Mouse (Mus musculus) small intestine, adult 2 months (tissue): ENCODE results near the gene Gm27029.

Source experiments
- CTCF ChIP-seq: fragments of 200-500 bp; IDR thresholded peaks from 2 replicates; pipeline ENCODE4 v1.5.1; 2012; ENCODE audit warnings: low read depth, mild to moderate bottlenecking, control low read depth, inconsistent platforms, low read length, moderate library complexity, mixed read lengths; ENCODE audit not compliant: insufficient replicate concordance, insufficient read length; ENCODE audit errors: extremely low read depth
- POLR2A ChIP-seq: fragments of 200-500 bp; IDR thresholded peaks from 2 replicates; pipeline ENCODE4 v1.6.1; 2012; ENCODE audit warnings: low read depth, mild to moderate bottlenecking, control low read depth, inconsistent platforms, low read length, moderate library complexity

GRCm38 (mm10) chr11:101435831-101436230 is 11.2 kb upstream of the Gm27029 start:
- TF ChIP-seq CTCF (no peak), POLR2A (no peak)
